Mouse (Mus musculus): ENCODE measurements around the gene Klf15.

Gene Klf15

GRCm38 (mm10) chr6:90463890-90464421 lies 1.6 kb downstream of the Klf15 start:
- no peak for DNase-seq (ENCODE audit: low read depth, low spot score)

- DNase-seq (ENCODE audit: low read depth, low spot score), result no peak
Measured at GRCm38 (mm10) chr6:90465028-90465640, 2.8 kb downstream of the Klf15 start.

GRCm38 (mm10) chr6:90466079-90466478 lies 3.7 kb downstream of the Klf15 start:
- DNase-seq (ENCODE audit: low read depth, low spot score), result no peak

- DNase-seq (ENCODE audit: low read depth, low spot score), result no peak
Measured at GRCm38 (mm10) chr6:90466847-90467410, 4.6 kb downstream of the Klf15 start.

GRCm38 (mm10) chr6:90468216-90468615 lies 5.8 kb downstream of the Klf15 start:
- DNase-seq (ENCODE audit: low read depth, low spot score), result no peak

GRCm38 (mm10) chr6:90469041-90469440 lies 6.7 kb downstream of the Klf15 start:
- DNase-seq (ENCODE audit: low read depth, low spot score), result no peak

- no peak for DNase-seq (ENCODE audit: low read depth, low spot score)
Measured at GRCm38 (mm10) chr6:90470255-90470654, 7.9 kb downstream of the Klf15 start.

- no peak for DNase-seq (ENCODE audit: low read depth, low spot score)
Measured at GRCm38 (mm10) chr6:90470947-90471541, 8.7 kb downstream of the Klf15 start.

GRCm38 (mm10) chr6:90472079-90472478 lies 9.7 kb downstream of the Klf15 start:
- DNase-seq (ENCODE audit: low read depth, low spot score), result no peak

GRCm38 (mm10) chr6:90472697-90473096 lies 10.3 kb downstream of the Klf15 start:
- no peak for DNase-seq (ENCODE audit: low read depth, low spot score)

- no peak for DNase-seq (ENCODE audit: low read depth, low spot score)
Measured at GRCm38 (mm10) chr6:90473630-90474360, 11.4 kb downstream of the Klf15 start.

- no peak for DNase-seq (ENCODE audit: low read depth, low spot score)
Measured at GRCm38 (mm10) chr6:90474361-90474750, 12.0 kb downstream of the Klf15 start.

GRCm38 (mm10) chr6:90475176-90475853 lies 12.9 kb downstream of the Klf15 start:
- DNase-seq (ENCODE audit: low read depth, low spot score), result no peak

- DNase-seq (ENCODE audit: low read depth, low spot score), result no peak
Measured at GRCm38 (mm10) chr6:90475854-90476212, 13.5 kb downstream of the Klf15 start.

- DNase-seq (ENCODE audit: low read depth, low spot score), result no peak
Measured at GRCm38 (mm10) chr6:90476941-90477518, 14.7 kb downstream of the Klf15 start.

GRCm38 (mm10) chr6:90484249-90484648 lies 21.9 kb downstream of the Klf15 start:
- DNase-seq (ENCODE audit: low read depth, low spot score), result no peak

- no peak for DNase-seq (ENCODE audit: low read depth, low spot score)
Measured at GRCm38 (mm10) chr6:90484876-90485275, 22.5 kb downstream of the Klf15 start.

GRCm38 (mm10) chr6:90486176-90486921 lies 24.0 kb downstream of the Klf15 start, which contains the start of gene Aldh1l1:
Gene Aldh1l1 (plus strand): TSS chr6:90486427.
- no peak for DNase-seq (ENCODE audit: low read depth, low spot score)

GRCm38 (mm10) chr6:90487531-90487930 lies 25.2 kb downstream of the Klf15 start:
- DNase-seq (ENCODE audit: low read depth, low spot score), result no peak

GRCm38 (mm10) chr6:90489532-90489931 lies 27.2 kb downstream of the Klf15 start:
- no peak for DNase-seq (ENCODE audit: low read depth, low spot score)

GRCm38 (mm10) chr6:90490976-90491375 lies 28.6 kb downstream of the Klf15 start:
- no peak for DNase-seq (ENCODE audit: low read depth, low spot score)

Measured in embryo, embryonic 11.5 days (tissue).